ENCODE assay signal across 21 mouse cellular contexts in genomic region chr13:115417829-115418228, GRCm38 (mm10).
"Had no signal": no experiment of that assay in that cellular context is flagged by ENCODE, and none has a peak within 500 bp of the region (broad histone marks: within the 10 kb centered on the region; RNA-seq: fewer than 3 reads in every experiment).

No protein-coding gene starts in this region.

- H3K9me3 ChIP-seq: limb, embryonic 10.5 days; limb, embryonic 13.5 days; liver, embryonic 12.5 days; liver, embryonic 15.5 days; lung, embryonic 15.5 days; megakaryocyte, embryonic 14.5 days; midbrain, embryonic 10.5 days; midbrain, embryonic 15.5 days; stomach, embryonic 15.5 days had no signal

- H3K36me3 ChIP-seq: limb, embryonic 10.5 days; limb, embryonic 13.5 days; liver, embryonic 12.5 days; liver, embryonic 15.5 days; lung, embryonic 15.5 days; midbrain, embryonic 10.5 days; midbrain, embryonic 15.5 days; stomach, embryonic 15.5 days had no signal

- H3K4me3 ChIP-seq: limb, embryonic 10.5 days; limb, embryonic 13.5 days; liver, embryonic 12.5 days; liver, embryonic 15.5 days; lung, embryonic 15.5 days; megakaryocyte, embryonic 14.5 days; midbrain, embryonic 10.5 days; midbrain, embryonic 15.5 days; stomach, embryonic 15.5 days had no signal

- DNase-seq: kidney, adult 2 months; kidney, postnatal 36 days; layer of hippocampus, postnatal 36 days; liver; lung, adult 18-20 months; lung, postnatal 10 days; lung, postnatal 36 days; right cerebral cortex, postnatal 25 days; spleen, adult 18-20 months; thymus, postnatal 25 days had no signal

- H3K4me2 ChIP-seq: limb, embryonic 13.5 days; liver, embryonic 12.5 days; liver, embryonic 15.5 days; lung, embryonic 15.5 days; midbrain, embryonic 15.5 days; stomach, embryonic 15.5 days had no signal

- H3K9ac ChIP-seq: limb, embryonic 13.5 days; liver, embryonic 12.5 days; liver, embryonic 15.5 days; lung, embryonic 15.5 days; midbrain, embryonic 15.5 days; stomach, embryonic 15.5 days had no signal

- H3K4me1 ChIP-seq: liver, embryonic 12.5 days; liver, embryonic 15.5 days; lung, embryonic 15.5 days; megakaryocyte, embryonic 14.5 days; stomach, embryonic 15.5 days had no signal

- ATAC-seq: intestine, postnatal 0 days; liver, embryonic 12.5 days; midbrain, embryonic 15.5 days had no signal

- H3K27ac ChIP-seq: kidney, postnatal 0 days; limb, embryonic 10.5 days; limb, embryonic 13.5 days; liver, embryonic 12.5 days; liver, embryonic 15.5 days; lung, embryonic 15.5 days; midbrain, embryonic 10.5 days; midbrain, embryonic 15.5 days; stomach, embryonic 15.5 days had no signal

- H3K27me3 ChIP-seq: limb, embryonic 13.5 days; liver, embryonic 12.5 days; liver, embryonic 15.5 days; lung, embryonic 15.5 days; megakaryocyte, embryonic 14.5 days; midbrain, embryonic 15.5 days; stomach, embryonic 15.5 days had no signal
